Mouse (Mus musculus): ENCODE measurements around the gene Fnip1. TPM values are rescaled to one million over a fixed set of nuclear protein-coding genes. Genes with fewer than 3 reads are reported as not detected.

Gene Fnip1
- polyA plus RNA-seq (2012; rRNA removed; ENCODE audit: low replicate concordance) = 2.9 and 5.2 TPM in 2 replicates

DNA sequence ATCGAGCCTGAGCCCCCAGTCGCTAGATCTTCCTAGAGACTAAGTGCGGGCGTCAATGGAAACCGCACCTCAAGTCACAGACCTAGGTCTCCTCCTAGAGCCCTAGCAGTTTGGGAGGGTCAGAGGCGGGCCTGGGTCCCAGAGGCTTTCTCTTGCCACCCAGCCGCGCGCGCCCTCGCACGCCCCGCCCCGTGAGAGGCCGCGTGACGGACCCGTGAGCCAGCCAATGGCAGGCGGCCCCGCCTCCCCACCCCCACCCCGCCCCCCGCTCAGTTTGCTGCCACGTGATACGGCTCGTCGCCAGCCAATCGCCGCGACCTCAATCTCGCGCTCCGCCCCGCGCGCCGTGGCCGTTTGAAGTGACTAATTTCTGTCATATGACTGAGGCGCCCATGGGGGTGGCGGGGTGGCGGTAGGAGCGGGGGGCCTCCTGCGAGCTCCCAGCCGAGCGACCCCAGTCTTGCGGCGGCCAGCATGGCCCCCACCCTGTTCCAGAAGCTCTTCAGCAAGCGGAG is at the start of gene Fnip1:
TSS of gene Fnip1 (plus strand) at position 377 of the 515 bp plus-strand sequence.

DNA sequence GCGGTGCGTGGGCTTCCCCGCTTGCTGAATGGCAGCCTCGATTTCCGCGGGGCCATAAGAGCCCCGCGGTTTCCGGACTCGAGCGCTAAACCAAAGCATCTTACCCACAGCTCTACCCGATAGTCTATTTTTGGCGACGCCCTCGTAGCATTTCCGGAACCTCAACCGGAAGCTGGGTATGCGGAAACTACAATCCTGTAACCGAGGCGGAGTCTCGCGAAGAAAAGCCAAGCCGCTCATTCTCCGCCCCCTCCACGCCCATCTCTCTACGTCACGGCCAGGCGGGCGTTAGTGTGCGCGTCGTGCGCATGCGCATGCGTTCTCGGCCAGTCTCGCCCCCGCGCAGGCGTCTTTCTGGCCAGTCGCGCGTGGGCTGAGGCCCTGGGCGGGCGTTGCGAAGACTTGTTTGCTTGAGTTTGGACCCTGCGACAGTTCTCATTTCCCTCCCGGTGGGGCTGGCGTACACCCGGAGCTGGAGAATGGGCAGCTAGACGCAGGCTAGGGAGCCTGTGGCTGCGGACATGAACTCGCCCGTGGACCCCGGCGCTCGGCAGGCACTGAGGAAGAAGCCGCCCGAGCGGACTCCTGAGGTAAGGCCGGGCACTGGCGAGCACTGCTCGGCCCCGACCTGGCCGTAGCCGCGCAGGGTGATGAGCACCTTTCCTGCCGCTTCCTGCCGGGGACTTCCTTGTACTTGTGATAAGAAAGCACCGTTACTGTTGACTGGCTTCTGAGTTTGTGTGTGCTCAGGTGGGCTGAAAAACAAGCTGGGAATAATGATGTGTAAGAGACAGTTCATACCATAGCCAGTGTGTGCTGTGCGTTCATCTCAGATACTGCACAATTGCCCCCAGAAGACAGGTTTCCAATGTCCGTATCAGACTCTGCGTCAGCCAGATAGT is 84.8 kb downstream of the Fnip1 start, which contains the start of gene Rapgef6:
TSS of gene Rapgef6 (plus strand) at position 319 of the 902 bp plus-strand sequence.

Other genes starting within 250 kb of the Fnip1 start
- gene Csf2, start 188.5 kb upstream of the Fnip1 start, polyA plus RNA-seq (2012; rRNA removed; ENCODE audit: low replicate concordance) = not detected in 2 replicates
- gene Il3, start 170.9 kb upstream of the Fnip1 start, polyA plus RNA-seq (2012; rRNA removed; ENCODE audit: low replicate concordance) = not detected in 2 replicates
- 0.07 and 1.8 TPM in 2 replicates for gene Acsl6, start 134.4 kb upstream of the Fnip1 start, polyA plus RNA-seq (2012; rRNA removed; ENCODE audit: low replicate concordance)
- not detected in 2 replicates for gene Meikin, start 67.5 kb upstream of the Fnip1 start, polyA plus RNA-seq (2012; rRNA removed; ENCODE audit: low replicate concordance)
- 16.9 and 26.1 TPM in 2 replicates for gene Rapgef6, start 84.6 kb downstream of the Fnip1 start, polyA plus RNA-seq (2012; rRNA removed; ENCODE audit: low replicate concordance)

Measured in subcutaneous adipose tissue, adult 2 months (tissue).